Mouse (Mus musculus) hindbrain, embryonic 16.5 days (tissue): ENCODE data around the gene B3gnt2. TPM values are rescaled to one million over a fixed set of nuclear protein-coding genes. Genes with fewer than 3 reads are reported as not detected.

Experiments used
- ATAC-seq: fragments of 200-750 bp; cut with Nextera tagmentation; 2 replicates; pipeline ENCODE4 v1.8.0; 2017; ENCODE audit warnings: moderate TSS enrichment, moderate library complexity
- H3K27ac ChIP-seq: fragments of 300-500 bp; sonication (generic); 2 replicates; pipeline ENCODE4 v1.5.1; 2014; ENCODE audit warnings: low read depth, mild to moderate bottlenecking, control low read depth, low read length, moderate library complexity
- H3K27me3 ChIP-seq: fragments of 300-500 bp; sonication (generic); replicated peaks from 2 replicates; pipeline ENCODE4 v1.6.1; 2014; ENCODE audit warnings: low read length; ENCODE audit not compliant: control insufficient read depth, insufficient read depth
- H3K36me3 ChIP-seq: fragments of 300-500 bp; sonication (generic); 2 replicates; pipeline ENCODE4 v1.6.1; 2014; ENCODE audit warnings: mild to moderate bottlenecking, low read length, moderate library complexity, mixed read lengths; ENCODE audit not compliant: control insufficient read depth, insufficient read depth
- H3K4me1 ChIP-seq: fragments of 300-500 bp; sonication (generic); 2 replicates; pipeline ENCODE4 v1.6.1; 2014; ENCODE audit warnings: low read depth, low read length; ENCODE audit not compliant: control insufficient read depth, insufficient read depth
- H3K4me2 ChIP-seq: fragments of 300-500 bp; sonication (generic); 2 replicates; pipeline ENCODE4 v1.6.1; 2014; ENCODE audit warnings: mild to moderate bottlenecking, low read length, control low read depth, moderate library complexity
- H3K4me3 ChIP-seq: fragments of 300-500 bp; sonication (generic); 2 replicates; pipeline ENCODE4 v1.5.1; 2014; ENCODE audit warnings: mild to moderate bottlenecking, low read length, control low read depth, moderate library complexity
- H3K9ac ChIP-seq: fragments of 300-500 bp; sonication (generic); 2 replicates; pipeline ENCODE4 v1.6.1; 2014; ENCODE audit warnings: low read depth, mild to moderate bottlenecking, control low read depth, low read length, moderate library complexity
- H3K9me3 ChIP-seq: fragments of 300-500 bp; sonication (generic); 2 replicates; pipeline ENCODE4 v1.6.1; 2014; ENCODE audit warnings: mild to moderate bottlenecking, low read length, moderate library complexity; ENCODE audit not compliant: control insufficient read depth
- WGBS: fragments of 180-500 bp; shearing (Covaris S2); extraction: QIAGEN DNeasy Blood & Tissue Kit; methylation state at CpG from one replicate; pipeline ENCODE4 v1.1.7; 2014; 5-methylcytosine and 5-hydroxymethylcytosine counted together
- polyA plus RNA-seq: library from polyadenylated mRNA; unstranded; fragments of >200 nt; fragmentation: Nextera tagmentation; extraction: Ambion mirVana; gene quantifications from 2 replicates; pipeline ENCODE4 v1.2.1, GENCODE M21; 2015

B3gnt2 gene
- polyA plus RNA-seq, 1 experiment from 2014 or later: 2.7 TPM

GRCm38 (mm10) chr11:22891242-22891641, 30.5 kb upstream of the B3gnt2 start:
- WGBS: 86% methylated on average over 9 of the region's 9 CpGs
- Histone ChIP-seq H3K9ac (no peak overlapping the region), H3K27me3 (no peaks in the 10 kb centered on the region), H3K4me1 (no peaks in the 10 kb centered on the region), H3K36me3 (no peaks in the 10 kb centered on the region), H3K9me3 (no peaks in the 10 kb centered on the region; the same call in 1 of the 2 replicates), H3K27ac (no peak overlapping the region), H3K4me3 (no peak overlapping the region), H3K4me2 (no peak overlapping the region)
- ATAC-seq: no peak

GRCm38 (mm10) chr11:22889224-22889623, 28.5 kb upstream of the B3gnt2 start:
- H3K27me3 ChIP-seq: no peaks in the 10 kb centered on the region
- H3K9me3 ChIP-seq: no peaks in the 10 kb centered on the region; the same call in 1 of the 2 replicates
- H3K4me2 ChIP-seq: no peak overlapping the region
- no peak for ATAC-seq
- H3K4me1 ChIP-seq: no peaks in the 10 kb centered on the region
- no peaks in the 10 kb centered on the region for H3K36me3 ChIP-seq
- 98% methylated on average over 3 of the region's 3 CpGs for WGBS
- no peak overlapping the region for H3K9ac ChIP-seq
- H3K27ac ChIP-seq: no peak overlapping the region
- no peak overlapping the region for H3K4me3 ChIP-seq

- Histone ChIP-seq H3K9me3 (no peaks in the 10 kb centered on the region), H3K9ac (no peak overlapping the region), H3K27ac (no peak overlapping the region), H3K36me3 (no peaks in the 10 kb centered on the region), H3K4me3 (no peak overlapping the region), H3K27me3 (no peaks in the 10 kb centered on the region), H3K4me2 (no peak overlapping the region), H3K4me1 (no peaks in the 10 kb centered on the region)
- ATAC-seq: no peak
- 94% methylated on average over 4 of the region's 4 CpGs for WGBS
These were observed 26.2 kb upstream of the B3gnt2 start for GRCm38 (mm10) chr11:22886991-22887390.

- WGBS: 92% methylated on average over 1 of the region's 1 CpGs
- ATAC-seq: no peak
- Histone ChIP-seq H3K27ac (no peak overlapping the region), H3K27me3 (no peaks in the 10 kb centered on the region), H3K9me3 (no peaks in the 10 kb centered on the region), H3K4me3 (no peak overlapping the region), H3K36me3 (no peaks in the 10 kb centered on the region), H3K4me2 (no peak overlapping the region), H3K4me1 (no peaks in the 10 kb centered on the region), H3K9ac (no peak overlapping the region)
These were observed 24.6 kb upstream of the B3gnt2 start for GRCm38 (mm10) chr11:22885350-22885749.

GRCm38 (mm10) chr11:22883676-22884075, 22.9 kb upstream of the B3gnt2 start:
- 81% methylated on average over 2 of the region's 2 CpGs for WGBS
- Histone ChIP-seq H3K9ac (no peak overlapping the region), H3K36me3 (no peaks in the 10 kb centered on the region), H3K4me3 (no peak overlapping the region), H3K4me1 (no peaks in the 10 kb centered on the region), H3K9me3 (no peaks in the 10 kb centered on the region), H3K27ac (no peak overlapping the region), H3K4me2 (no peak overlapping the region), H3K27me3 (no peaks in the 10 kb centered on the region)
- no peak for ATAC-seq

DNA sequence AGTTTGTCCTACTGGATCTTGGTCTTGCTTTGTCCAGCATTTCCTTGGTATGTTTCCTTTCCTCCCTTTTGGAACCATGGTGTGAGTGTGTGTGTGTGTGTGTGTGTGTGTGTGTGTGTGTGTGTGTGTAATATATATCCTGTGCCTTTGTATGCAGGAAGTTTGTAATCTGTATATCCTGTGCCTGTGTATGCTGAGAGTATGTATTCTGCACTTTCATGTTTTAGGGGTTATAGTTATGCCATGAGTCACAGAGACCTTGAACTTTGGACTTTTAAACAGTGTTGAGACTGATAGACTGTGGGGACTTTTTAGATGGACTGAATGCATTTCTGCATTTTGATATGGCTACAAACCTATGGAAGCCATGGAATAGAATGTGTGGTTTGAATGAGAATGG, 22.2 kb upstream of the B3gnt2 start:
- Histone ChIP-seq H3K27ac (no peak overlapping the region), H3K4me1 (no peaks in the 10 kb centered on the region), H3K9ac (no peak overlapping the region), H3K27me3 (no peaks in the 10 kb centered on the region), H3K4me2 (no peak overlapping the region), H3K36me3 (no peaks in the 10 kb centered on the region), H3K9me3 (no peaks in the 10 kb centered on the region), H3K4me3 (no peak overlapping the region)
- ATAC-seq: no peak

- H3K9ac ChIP-seq: no peak overlapping the region
- H3K27ac ChIP-seq: no peak overlapping the region
- 77% methylated on average over 3 of the region's 3 CpGs for WGBS
- H3K4me1 ChIP-seq: peaks cover under 1% of the 10 kb centered on the region; the same call in 1 of the 2 replicates
- H3K27me3 ChIP-seq: no peaks in the 10 kb centered on the region
- H3K36me3 ChIP-seq: no peaks in the 10 kb centered on the region
- H3K9me3 ChIP-seq: no peaks in the 10 kb centered on the region
- no peak overlapping the region for H3K4me2 ChIP-seq
- ATAC-seq: no peak
- no peak overlapping the region for H3K4me3 ChIP-seq
These were observed 19.8 kb upstream of the B3gnt2 start for GRCm38 (mm10) chr11:22880383-22881172.

DNA sequence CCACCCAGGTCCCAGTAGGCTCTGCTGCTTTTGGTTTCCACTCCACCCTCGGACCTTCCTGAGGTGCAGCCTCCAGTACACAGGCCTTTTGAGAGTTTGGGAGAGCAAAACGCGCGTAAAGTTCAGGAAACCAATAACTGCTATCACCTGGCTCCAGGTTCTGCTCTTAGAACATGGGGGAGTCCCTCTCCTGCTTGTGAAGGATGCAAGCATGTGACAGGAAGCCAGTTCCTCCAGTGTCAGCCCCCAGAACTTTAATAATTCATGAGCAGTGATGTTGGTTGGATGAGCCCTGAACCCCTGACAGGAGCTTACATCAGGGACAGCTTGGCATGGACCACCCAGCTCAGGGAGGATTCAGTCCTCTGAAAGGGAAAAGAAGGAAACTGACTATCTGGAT, 18.9 kb upstream of the B3gnt2 start:
- 84% methylated on average over 4 of the region's 4 CpGs for WGBS
- Histone ChIP-seq H3K9ac (no peak overlapping the region), H3K4me3 (no peak overlapping the region), H3K27me3 (no peaks in the 10 kb centered on the region), H3K4me2 (no peak overlapping the region), H3K9me3 (no peaks in the 10 kb centered on the region), H3K4me1 (peaks cover 7% of the 10 kb centered on the region), H3K27ac (no peak overlapping the region), H3K36me3 (no peaks in the 10 kb centered on the region)
- no peak for ATAC-seq

DNA sequence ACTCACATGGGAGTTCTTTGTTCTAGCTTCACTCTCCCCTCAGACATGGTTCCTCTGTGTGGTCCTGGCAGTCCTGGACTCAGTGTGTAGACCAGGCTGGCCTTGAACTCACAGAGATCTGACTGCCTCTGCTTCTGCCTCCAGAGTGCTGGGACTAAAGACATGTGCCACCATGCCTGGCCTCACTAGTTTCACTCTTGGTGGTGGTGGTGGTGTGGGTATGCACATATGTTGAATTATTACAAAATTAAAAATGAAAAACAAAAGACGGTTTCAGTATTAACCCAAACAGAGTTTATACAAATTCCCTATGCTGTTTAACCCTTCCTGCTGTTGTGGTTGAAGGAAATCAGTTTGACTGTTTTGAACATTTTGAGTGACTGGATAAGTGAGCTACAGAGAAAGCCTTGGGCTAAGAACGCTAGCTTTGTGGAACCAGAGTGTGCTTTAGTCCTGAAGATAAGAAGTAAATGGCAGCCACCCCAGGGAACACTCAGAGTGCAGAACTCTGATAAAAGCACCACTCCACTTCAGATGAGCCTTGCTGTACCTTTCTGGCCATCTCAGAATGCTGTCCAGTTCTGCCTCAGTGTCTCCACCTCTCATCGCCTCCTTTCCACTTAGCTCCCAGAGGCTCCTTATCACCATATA, 16.0 kb upstream of the B3gnt2 start:
- peaks cover 10% of the 10 kb centered on the region for H3K4me1 ChIP-seq
- no peak overlapping the region for H3K4me3 ChIP-seq
- no peak overlapping the region for H3K9ac ChIP-seq
- H3K36me3 ChIP-seq: no peaks in the 10 kb centered on the region
- H3K27ac ChIP-seq: no peak overlapping the region
- H3K4me2 ChIP-seq: no peak overlapping the region
- H3K27me3 ChIP-seq: no peaks in the 10 kb centered on the region
- no peaks in the 10 kb centered on the region for H3K9me3 ChIP-seq
- 98% methylated on average over 3 of the region's 3 CpGs for WGBS
- ATAC-seq: no peak
